ENCODE assay signal across 22 mouse cellular contexts in genomic region chr17:40455920-40456319, GRCm38 (mm10).
"Had no signal": no experiment of that assay in that cellular context is flagged by ENCODE, and none has a peak within 500 bp of the region (broad histone marks: within the 10 kb centered on the region; RNA-seq: fewer than 3 reads in every experiment).

No protein-coding gene starts in this region.

- H3K4me2 ChIP-seq: lung, embryonic 15.5 days; midbrain, embryonic 11.5 days; midbrain, embryonic 13.5 days; midbrain, embryonic 15.5 days; neural tube, embryonic 12.5 days; stomach, embryonic 15.5 days had no signal

- H3K27ac ChIP-seq: lung, embryonic 15.5 days; macrophage; midbrain, embryonic 13.5 days; midbrain, embryonic 15.5 days; neural tube, embryonic 12.5 days; stomach, embryonic 15.5 days; stomach, postnatal 0 days had no signal

- H3K36me3 ChIP-seq: lung, embryonic 15.5 days; midbrain, embryonic 13.5 days; midbrain, embryonic 15.5 days; neural tube, embryonic 12.5 days; stomach, embryonic 15.5 days had no signal

- H3K9me3 ChIP-seq: lung, embryonic 15.5 days; midbrain, embryonic 13.5 days; midbrain, embryonic 15.5 days; neural tube, embryonic 12.5 days; stomach, embryonic 15.5 days had no signal

- ATAC-seq: liver, postnatal 0 days; lung, postnatal 0 days; midbrain, embryonic 13.5 days; midbrain, embryonic 15.5 days had no signal

- H3K4me3 ChIP-seq: lung, embryonic 15.5 days; megakaryocyte, embryonic 14.5 days; midbrain, embryonic 13.5 days; midbrain, embryonic 15.5 days; neural tube, embryonic 12.5 days; stomach, embryonic 15.5 days had no signal

- DNase-seq: liver, postnatal 0 days; lung, adult 2 months; lung, postnatal 14 days; lung, postnatal 36 days; retina, postnatal 1 day; right cerebral cortex, adult 18-20 months; right cerebral cortex, postnatal 25 days; right cerebral cortex, postnatal 4 days; spleen, adult 18-20 months; thymus, adult 2 months; thymus, postnatal 25 days; thymus, postnatal 4 days had no signal

- H3K4me1 ChIP-seq: lung, embryonic 15.5 days; megakaryocyte, embryonic 14.5 days; midbrain, embryonic 13.5 days; midbrain, embryonic 15.5 days; neural tube, embryonic 12.5 days; stomach, embryonic 15.5 days had no signal

- H3K27me3 ChIP-seq: lung, embryonic 15.5 days; megakaryocyte, embryonic 14.5 days; midbrain, embryonic 13.5 days; midbrain, embryonic 15.5 days; neural tube, embryonic 12.5 days; stomach, embryonic 15.5 days had no signal

- H3K9ac ChIP-seq: liver, postnatal 0 days; lung, embryonic 15.5 days; midbrain, embryonic 13.5 days; midbrain, embryonic 15.5 days; neural tube, embryonic 12.5 days; stomach, embryonic 15.5 days had no signal
